Mouse (Mus musculus): ENCODE results near the gene Apoa2. TPM values are rescaled to one million over a fixed set of nuclear protein-coding genes. Genes with fewer than 3 reads are reported as not detected.

Apoa2 gene
- polyA plus RNA-seq, 1 experiment = not detected

DNA sequence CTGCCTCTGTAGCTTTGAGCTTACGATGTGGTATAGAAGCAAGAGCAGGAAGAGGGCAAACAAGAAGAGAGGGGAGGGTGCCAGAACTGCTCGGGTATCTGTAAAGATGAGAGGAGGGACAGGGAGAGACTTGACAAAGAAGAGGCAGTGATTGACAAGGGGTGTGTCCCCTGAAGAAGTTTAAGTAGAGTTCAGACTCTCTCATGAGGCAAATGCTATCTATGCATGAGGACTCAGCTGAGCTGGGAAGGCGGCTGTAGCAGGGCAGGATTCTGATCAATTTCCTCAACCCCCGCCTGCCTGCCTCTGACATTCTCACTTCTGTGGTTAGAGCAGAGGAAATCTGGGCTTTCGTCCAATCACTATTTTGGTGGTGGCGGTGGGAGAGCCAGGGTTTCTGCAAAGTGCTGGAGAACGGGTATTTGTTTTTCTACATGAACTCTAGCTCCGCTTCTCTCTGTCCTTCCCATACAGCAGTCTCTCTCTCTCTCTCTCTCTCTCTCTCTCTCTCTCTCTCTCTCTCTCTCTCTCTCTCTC is 37.8 kb downstream of the Apoa2 start:
- Histone ChIP-seq H3K4me2 (ENCODE audit: low read depth) (peak overlapping the region; percentile 96), H3K27me3 (ENCODE audit: control insufficient read depth, insufficient read depth, insufficient read length) (no peaks in the 10 kb centered on the region), H3K4me3 (peak overlapping the region; percentile 1), H3K36me3 (ENCODE audit: control insufficient read depth, insufficient read depth) (no peaks in the 10 kb centered on the region), H3ac (ENCODE audit: control insufficient read depth, insufficient read length) (no peak overlapping the region), H3K79me2 (ENCODE audit: control insufficient read depth, insufficient read depth) (no peaks in the 10 kb centered on the region)
- no peak for TF ChIP-seq POLR2AphosphoS2 (IDR thresholded peaks at IDR 0.05; ENCODE audit: insufficient read length, low read depth)

DNA sequence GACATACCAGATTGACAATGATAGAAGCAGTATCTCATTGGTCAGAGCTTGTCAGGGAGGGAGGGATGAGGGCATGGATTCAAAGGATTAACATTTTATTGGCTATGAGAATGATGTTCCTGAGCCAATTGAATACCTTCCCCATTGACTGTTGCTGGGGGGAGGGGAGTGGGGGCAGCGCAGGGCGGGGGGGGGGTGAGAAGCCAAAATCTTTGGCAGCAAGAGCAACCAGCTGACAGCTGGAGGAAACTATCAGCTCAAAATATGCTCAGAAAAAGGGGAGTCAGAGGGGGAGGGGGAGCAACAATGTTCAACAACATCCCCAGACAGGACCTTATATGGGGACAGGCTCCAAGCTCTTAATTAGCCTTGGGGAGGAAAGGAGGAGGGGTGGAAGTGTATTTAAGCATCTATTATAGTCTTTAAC is 38.3 kb downstream of the Apoa2 start:
- Histone ChIP-seq H3K4me2 (ENCODE audit: low read depth) (peak overlapping the region; percentile 96), H3K27me3 (ENCODE audit: control insufficient read depth, insufficient read depth, insufficient read length) (no peaks in the 10 kb centered on the region), H3K79me2 (ENCODE audit: control insufficient read depth, insufficient read depth) (no peaks in the 10 kb centered on the region), H3K36me3 (ENCODE audit: control insufficient read depth, insufficient read depth) (no peaks in the 10 kb centered on the region), H3K4me3 (peak overlapping the region; percentile 1), H3ac (ENCODE audit: control insufficient read depth, insufficient read length) (no peak overlapping the region)
- TF ChIP-seq SRF (IDR thresholded peaks at IDR 0.05; ENCODE audit: control insufficient read depth, insufficient read length, low read depth) = peak; percentile 54
- no peak for TF ChIP-seq CEBPB (IDR thresholded peaks at IDR 0.05; ENCODE audit: insufficient read depth, poor library complexity, severe bottlenecking)

DNA sequence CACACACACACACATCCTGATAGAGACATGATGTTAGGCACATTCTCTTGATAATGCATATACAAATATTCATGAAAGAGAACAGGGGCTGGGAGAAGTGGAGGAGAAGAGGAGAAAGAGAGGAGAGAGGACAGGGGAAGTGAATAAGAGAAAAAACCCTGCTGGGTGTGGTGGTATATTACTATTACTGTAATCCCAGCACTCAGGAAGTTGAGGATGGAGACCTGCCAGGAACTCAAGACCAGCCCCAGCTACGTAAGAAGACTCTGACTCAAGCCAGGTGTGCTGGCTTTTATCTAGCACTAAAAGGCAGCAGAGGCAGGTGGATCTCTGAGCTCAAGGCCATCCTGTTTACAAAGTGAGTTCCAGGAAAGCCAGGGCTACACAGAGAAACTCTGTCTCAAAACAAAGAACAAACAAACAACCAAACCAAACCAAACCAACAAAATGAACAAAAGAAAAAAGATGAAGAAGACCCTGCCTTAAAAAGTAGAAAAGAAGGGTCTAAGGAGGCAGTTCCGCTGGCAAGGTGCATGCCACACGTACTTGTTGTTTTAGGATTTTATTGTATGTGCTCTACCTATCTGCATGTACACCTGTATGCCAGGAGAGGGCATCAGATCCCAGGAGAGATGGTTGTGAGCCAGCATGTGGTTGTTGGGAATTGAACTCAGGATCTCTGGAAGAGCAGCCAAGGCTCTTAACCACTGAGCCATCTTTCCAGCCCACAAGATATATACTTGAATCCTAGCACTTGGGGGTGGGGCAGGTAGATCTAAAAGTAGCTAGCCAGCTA is 39.0 kb downstream of the Apoa2 start:
- no peak overlapping the region for H3K4me3 ChIP-seq
- peak overlapping the region; percentile 57 for H3K4me2 ChIP-seq (ENCODE audit: low read depth)
- no peaks in the 10 kb centered on the region for H3K27me3 ChIP-seq (ENCODE audit: control insufficient read depth, insufficient read depth, insufficient read length)
- no peak overlapping the region for H3ac ChIP-seq (ENCODE audit: control insufficient read depth, insufficient read length)
- no peaks in the 10 kb centered on the region for H3K79me2 ChIP-seq (ENCODE audit: control insufficient read depth, insufficient read depth)
- H3K36me3 ChIP-seq (ENCODE audit: control insufficient read depth, insufficient read depth) = no peaks in the 10 kb centered on the region
- TF ChIP-seq USF1 (IDR thresholded peaks at IDR 0.05; ENCODE audit: low read depth) (no peak), MAX (IDR thresholded peaks at IDR 0.05; ENCODE audit: low read depth) (no peak), TCF12 (IDR thresholded peaks at IDR 0.05; ENCODE audit: insufficient read depth, poor library complexity, severe bottlenecking) (no peak), POLR2A (IDR thresholded peaks at IDR 0.05; ENCODE audit: insufficient read length, low read depth) (no peak), MYOD1 (IDR thresholded peaks at IDR 0.05; ENCODE audit: control insufficient read depth in 1 of 3, insufficient read length in 2 of 3, low read depth in 2 of 3) (no peak), CEBPB (IDR thresholded peaks at IDR 0.05; ENCODE audit: insufficient read depth, poor library complexity, severe bottlenecking) (no peak)

DNA sequence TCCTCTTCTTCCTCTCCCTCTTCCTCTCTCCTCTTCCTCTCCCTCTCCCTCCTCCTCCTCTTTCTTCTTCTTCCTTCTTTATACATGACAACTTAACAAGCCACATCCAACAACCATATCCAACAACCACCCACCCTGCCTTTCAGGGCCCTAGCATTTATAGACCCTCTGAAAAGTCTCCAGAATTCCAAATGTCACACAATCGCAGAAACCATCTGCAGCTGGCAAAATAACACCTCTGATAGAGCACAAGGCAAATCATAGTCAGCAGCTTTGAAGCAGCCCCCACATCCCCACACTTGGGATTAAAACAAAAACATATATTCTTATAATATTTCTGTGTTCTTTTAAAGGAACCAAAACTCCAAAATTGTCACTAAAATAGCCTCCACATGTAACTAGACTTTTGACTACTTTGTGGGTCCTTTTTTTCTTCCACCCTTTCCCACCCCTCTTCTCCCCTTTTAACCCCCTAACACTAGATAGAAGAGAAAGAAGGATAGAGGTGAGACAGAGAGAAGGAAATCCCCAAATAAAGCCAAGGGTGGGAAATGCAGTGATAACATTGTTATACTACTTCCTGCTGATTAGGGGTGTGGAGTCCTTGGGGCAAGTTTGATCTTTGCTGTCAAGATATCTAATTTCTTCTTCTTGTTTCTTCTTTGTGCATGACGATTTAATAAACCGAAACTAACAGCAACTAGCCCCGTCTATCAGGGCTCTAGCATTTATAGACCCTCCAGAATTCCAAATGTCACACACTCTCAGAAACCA is 41.3 kb downstream of the Apoa2 start:
- no peak overlapping the region for H3K4me2 ChIP-seq (ENCODE audit: low read depth)
- peaks cover 3% of the 10 kb centered on the region for H3K79me2 ChIP-seq (ENCODE audit: control insufficient read depth, insufficient read depth)
- H3K36me3 ChIP-seq (ENCODE audit: control insufficient read depth, insufficient read depth) = no peaks in the 10 kb centered on the region

DNA sequence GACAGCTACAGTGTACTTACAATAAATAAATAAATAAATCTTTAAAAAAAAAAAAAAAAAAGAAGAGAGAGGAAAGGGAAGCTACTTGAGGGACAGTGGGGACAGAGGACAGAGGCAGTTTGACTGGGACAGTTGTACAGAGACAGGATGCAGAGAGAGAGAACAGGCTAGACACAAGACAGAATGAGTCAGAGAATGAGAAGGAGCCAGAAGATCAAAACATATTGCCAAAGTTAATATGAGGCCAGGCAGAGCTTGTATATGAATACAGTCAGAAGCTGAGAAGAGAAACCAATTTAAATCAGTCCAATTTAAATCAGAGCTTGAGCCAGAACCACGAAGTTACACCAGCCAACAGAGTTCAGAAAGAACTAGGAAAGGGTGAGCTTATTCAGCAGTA is 43.5 kb downstream of the Apoa2 start:
- Histone ChIP-seq H3K4me2 (ENCODE audit: low read depth) (no peak overlapping the region), H3K36me3 (ENCODE audit: control insufficient read depth, insufficient read depth) (no peaks in the 10 kb centered on the region), H3K79me2 (ENCODE audit: control insufficient read depth, insufficient read depth) (peaks cover 3% of the 10 kb centered on the region), H3K4me3 (no peak overlapping the region), H3ac (ENCODE audit: control insufficient read depth, insufficient read length) (no peak overlapping the region), H3K27me3 (ENCODE audit: control insufficient read depth, insufficient read depth, insufficient read length) (no peaks in the 10 kb centered on the region)
- TF ChIP-seq MAX (IDR thresholded peaks at IDR 0.05; ENCODE audit: low read depth) (no peak), SRF (IDR thresholded peaks at IDR 0.05; ENCODE audit: control insufficient read depth, insufficient read length, low read depth) (no peak), CEBPB (IDR thresholded peaks at IDR 0.05; ENCODE audit: insufficient read depth, poor library complexity, severe bottlenecking) (no peak), MYOG (IDR thresholded peaks at IDR 0.05; ENCODE audit: control insufficient read depth in 1 of 3, insufficient read depth in 1 of 3, insufficient read length in 2 of 3, low read depth in 2 of 3) (no peak), TCF3 (IDR thresholded peaks at IDR 0.05; ENCODE audit: insufficient read length, low read depth) (no peak), MYOD1 (IDR thresholded peaks at IDR 0.05; ENCODE audit: control insufficient read depth in 1 of 3, insufficient read length in 2 of 3, low read depth in 2 of 3) (no peak), POLR2AphosphoS2 (IDR thresholded peaks at IDR 0.05; ENCODE audit: insufficient read length, low read depth) (no peak), POLR2A (IDR thresholded peaks at IDR 0.05; ENCODE audit: insufficient read length, low read depth) (no peak), REST (IDR thresholded peaks at IDR 0.05; ENCODE audit: insufficient read depth, insufficient read length) (no peak)

More for the DNA sequence above, 41.3 kb downstream of the Apoa2 start:
- no peak for TF ChIP-seq REST (IDR thresholded peaks at IDR 0.05; ENCODE audit: insufficient read depth, insufficient read length)
- no peak for TF ChIP-seq POLR2AphosphoS2 (IDR thresholded peaks at IDR 0.05; ENCODE audit: insufficient read length, low read depth)
- no peak for TF ChIP-seq CEBPB (IDR thresholded peaks at IDR 0.05; ENCODE audit: insufficient read depth, poor library complexity, severe bottlenecking)
- no peak for TF ChIP-seq MYOG (IDR thresholded peaks at IDR 0.05; ENCODE audit: control insufficient read depth in 1 of 3, insufficient read depth in 1 of 3, insufficient read length in 2 of 3, low read depth in 2 of 3)
- no peak for TF ChIP-seq TCF3 (IDR thresholded peaks at IDR 0.05; ENCODE audit: insufficient read length, low read depth)
- no peak for TF ChIP-seq E2F4 (IDR thresholded peaks at IDR 0.05; ENCODE audit: insufficient read depth)
- no peak for TF ChIP-seq TCF12 (IDR thresholded peaks at IDR 0.05; ENCODE audit: insufficient read depth, poor library complexity, severe bottlenecking)
- TF ChIP-seq MYOD1 (IDR thresholded peaks at IDR 0.05; ENCODE audit: control insufficient read depth in 1 of 3, insufficient read length in 2 of 3, low read depth in 2 of 3) = no peak
- no peak for TF ChIP-seq SRF (IDR thresholded peaks at IDR 0.05; ENCODE audit: control insufficient read depth, insufficient read length, low read depth)
- no peak for TF ChIP-seq MAX (IDR thresholded peaks at IDR 0.05; ENCODE audit: low read depth)
- no peak for TF ChIP-seq USF1 (IDR thresholded peaks at IDR 0.05; ENCODE audit: low read depth)
- no peak for TF ChIP-seq POLR2A (IDR thresholded peaks at IDR 0.05; ENCODE audit: insufficient read length, low read depth)
- Histone ChIP-seq H3K4me3 (no peak overlapping the region), H3K27me3 (ENCODE audit: control insufficient read depth, insufficient read depth, insufficient read length) (no peaks in the 10 kb centered on the region), H3ac (ENCODE audit: control insufficient read depth, insufficient read length) (no peak overlapping the region)

Measured in myocyte (in vitro differentiated cells).